Mouse (Mus musculus): ENCODE measurements around the gene Man1a2. TPM values are rescaled to one million over a fixed set of nuclear protein-coding genes. Genes with fewer than 3 reads are reported as not detected.

The Man1a2 gene
- total and polyA plus RNA-seq, 3 experiments, result 27.1 to 261 (median 33.2) TPM

DNA sequence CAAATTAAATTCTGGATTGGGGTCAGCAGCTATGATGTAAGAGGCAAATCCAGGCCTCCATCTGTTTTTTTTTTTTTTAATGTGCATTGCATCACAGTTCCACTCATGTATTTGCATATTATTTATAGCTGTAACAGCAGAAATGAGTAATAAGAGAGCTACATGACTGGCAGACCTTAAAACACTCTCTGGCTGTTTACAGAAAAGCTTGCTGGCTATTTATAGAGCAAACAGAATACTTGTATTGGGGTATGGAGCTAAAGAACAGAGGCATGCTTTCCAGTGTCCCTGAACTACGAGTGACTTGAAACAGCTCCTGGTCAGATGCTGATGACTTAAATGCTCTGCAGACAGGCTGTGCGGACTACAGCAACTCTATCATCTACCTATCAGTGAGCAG is 121.7 kb downstream of the Man1a2 start:
- Histone ChIP-seq H3K27ac (ENCODE audit: control insufficient read depth, low read depth, low read length) (no peak overlapping the region), H3K4me3 (ENCODE audit: control insufficient read depth in 1 of 2, insufficient read depth in 1 of 2, low read depth in 2 of 2, low read length in 2 of 2) (no peak overlapping the region), H3K27me3 (ENCODE audit: control insufficient read depth in 1 of 2, insufficient read depth in 2 of 2, low read length in 2 of 2) (no peaks in the 10 kb centered on the region), H3K9ac (ENCODE audit: control insufficient read depth, low read depth, low read length, poor library complexity, severe bottlenecking) (no peak overlapping the region), H3K4me1 (ENCODE audit: control insufficient read depth in 1 of 2, insufficient read depth in 2 of 2, low read length in 2 of 2) (no peaks in the 10 kb centered on the region), H3K9me3 (replicated peaks; ENCODE audit: insufficient read depth, low read length) (no peaks in the 10 kb centered on the region), H3K79me2 (ENCODE audit: control insufficient read depth, insufficient read depth, low read length, poor library complexity) (no peaks in the 10 kb centered on the region), H3K36me3 (ENCODE audit: control insufficient read depth in 1 of 2, insufficient read depth in 2 of 2, low read length in 2 of 2) (no peaks in the 10 kb centered on the region)
- TF ChIP-seq HCFC1 (IDR thresholded peaks at IDR 0.05; ENCODE audit: low read depth, low read length) (no peak), JUND (IDR thresholded peaks at IDR 0.05; ENCODE audit: low read depth, low read length) (no peak), MXI1 (IDR thresholded peaks at IDR 0.05; ENCODE audit: low read depth, low read length) (no peak), ZMIZ1 (IDR thresholded peaks at IDR 0.05; ENCODE audit: low read depth, low read length) (no peak), CHD2 (IDR thresholded peaks at IDR 0.05; ENCODE audit: low read length) (no peak), POLR2A (IDR thresholded peaks at IDR 0.05; ENCODE audit: control insufficient read depth in 1 of 2, insufficient read depth in 1 of 2, low read depth in 1 of 2, low read length in 2 of 2, poor library complexity in 1 of 2) (no peak), MAZ (IDR thresholded peaks at IDR 0.05; ENCODE audit: low read depth, low read length) (no peak), RAD21 (IDR thresholded peaks at IDR 0.05; ENCODE audit: low read depth, low read length) (no peak), ZKSCAN1 (IDR thresholded peaks at IDR 0.05; ENCODE audit: low read depth, low read length) (no peak), MYB (IDR thresholded peaks at IDR 0.05; ENCODE audit: low read depth, low read length) (no peak), RCOR1 (IDR thresholded peaks at IDR 0.05; ENCODE audit: low read depth, low read length) (no peak), E2F4 (IDR thresholded peaks at IDR 0.05; ENCODE audit: borderline replicate concordance, low read depth, low read length) (no peak), MEF2A (IDR thresholded peaks at IDR 0.05; ENCODE audit: extremely low read depth, insufficient replicate concordance, low read depth, low read length, poor library complexity, severe bottlenecking) (no peak), MYC (IDR thresholded peaks at IDR 0.05; ENCODE audit: low read depth, low read length) (no peak), USF2 (IDR thresholded peaks at IDR 0.05; ENCODE audit: borderline replicate concordance in 1 of 2, insufficient read depth in 1 of 2, low read depth in 1 of 2, low read length in 2 of 2) (no peak), BHLHE40 (IDR thresholded peaks at IDR 0.05; ENCODE audit: borderline replicate concordance, low read depth, low read length) (no peak)
- DNase-seq (ENCODE audit: low read depth, low spot score), result no peak

GRCm38 (mm10) chr3:100562455-100562854 is 122.8 kb downstream of the Man1a2 start:
- no peak for DNase-seq (ENCODE audit: low read depth, low spot score)
- Histone ChIP-seq H3K27ac (ENCODE audit: control insufficient read depth, low read depth, low read length) (no peak overlapping the region), H3K4me3 (ENCODE audit: control insufficient read depth in 1 of 2, insufficient read depth in 1 of 2, low read depth in 2 of 2, low read length in 2 of 2) (no peak overlapping the region), H3K36me3 (ENCODE audit: control insufficient read depth in 1 of 2, insufficient read depth in 2 of 2, low read length in 2 of 2) (no peaks in the 10 kb centered on the region), H3K4me1 (ENCODE audit: control insufficient read depth in 1 of 2, insufficient read depth in 2 of 2, low read length in 2 of 2) (no peaks in the 10 kb centered on the region), H3K9me3 (replicated peaks; ENCODE audit: insufficient read depth, low read length) (no peaks in the 10 kb centered on the region), H3K9ac (ENCODE audit: control insufficient read depth, low read depth, low read length, poor library complexity, severe bottlenecking) (no peak overlapping the region), H3K27me3 (ENCODE audit: control insufficient read depth in 1 of 2, insufficient read depth in 2 of 2, low read length in 2 of 2) (no peaks in the 10 kb centered on the region), H3K79me2 (ENCODE audit: control insufficient read depth, insufficient read depth, low read length, poor library complexity) (no peaks in the 10 kb centered on the region)
- TF ChIP-seq ZC3H11A (IDR thresholded peaks at IDR 0.05; ENCODE audit: low read depth, low read length) (no peak), ZKSCAN1 (IDR thresholded peaks at IDR 0.05; ENCODE audit: low read depth, low read length) (no peak), USF1 (IDR thresholded peaks at IDR 0.05; ENCODE audit: low read depth, low read length) (no peak), POLR2A (IDR thresholded peaks at IDR 0.05; ENCODE audit: control insufficient read depth in 1 of 2, insufficient read depth in 1 of 2, low read depth in 1 of 2, low read length in 2 of 2, poor library complexity in 1 of 2) (no peak), MAZ (IDR thresholded peaks at IDR 0.05; ENCODE audit: low read depth, low read length) (no peak), NRF1 (IDR thresholded peaks at IDR 0.05; ENCODE audit: insufficient read depth, low read depth, low read length, poor library complexity, severe bottlenecking) (no peak), UBTF (IDR thresholded peaks at IDR 0.05; ENCODE audit: borderline replicate concordance, insufficient read depth, low read depth, low read length) (no peak), HCFC1 (IDR thresholded peaks at IDR 0.05; ENCODE audit: low read depth, low read length) (no peak), SMC3 (IDR thresholded peaks at IDR 0.05; ENCODE audit: low read depth, low read length) (no peak), TBP (IDR thresholded peaks at IDR 0.05; ENCODE audit: low read depth, low read length) (no peak), SIN3A (IDR thresholded peaks at IDR 0.05; ENCODE audit: low read length) (no peak), CHD2 (IDR thresholded peaks at IDR 0.05; ENCODE audit: low read length) (no peak), MEF2A (IDR thresholded peaks at IDR 0.05; ENCODE audit: extremely low read depth, insufficient replicate concordance, low read depth, low read length, poor library complexity, severe bottlenecking) (no peak), ETS1 (IDR thresholded peaks at IDR 0.05; ENCODE audit: low read depth, low read length) (no peak), RCOR1 (IDR thresholded peaks at IDR 0.05; ENCODE audit: low read depth, low read length) (no peak), NELFE (IDR thresholded peaks at IDR 0.05; ENCODE audit: low read depth, low read length) (no peak), CHD1 (IDR thresholded peaks at IDR 0.05; ENCODE audit: low read depth, low read length) (no peak), POLR2AphosphoS2 (IDR thresholded peaks at IDR 0.05; ENCODE audit: low read length) (no peak), MYB (IDR thresholded peaks at IDR 0.05; ENCODE audit: low read depth, low read length) (no peak), MAFK (IDR thresholded peaks at IDR 0.05; ENCODE audit: borderline replicate concordance, low read depth, low read length) (no peak)
